Mouse (Mus musculus): ENCODE measurements around the gene Capn15. TPM values are rescaled to one million over a fixed set of nuclear protein-coding genes. Genes with fewer than 3 reads are reported as not detected.
A peak's percentile ranks its signal among the peaks of the same experiment; 100 is the strongest.

The Capn15 gene
- polyA plus RNA-seq, 1 experiment from 2014 or later, result 21.1 TPM

GRCm38 (mm10) chr17:25984066-25984465, 1.5 kb downstream of the Capn15 start:
- ATAC-seq (ENCODE audit: low FRiP score, low TSS enrichment), result no peak

DNA sequence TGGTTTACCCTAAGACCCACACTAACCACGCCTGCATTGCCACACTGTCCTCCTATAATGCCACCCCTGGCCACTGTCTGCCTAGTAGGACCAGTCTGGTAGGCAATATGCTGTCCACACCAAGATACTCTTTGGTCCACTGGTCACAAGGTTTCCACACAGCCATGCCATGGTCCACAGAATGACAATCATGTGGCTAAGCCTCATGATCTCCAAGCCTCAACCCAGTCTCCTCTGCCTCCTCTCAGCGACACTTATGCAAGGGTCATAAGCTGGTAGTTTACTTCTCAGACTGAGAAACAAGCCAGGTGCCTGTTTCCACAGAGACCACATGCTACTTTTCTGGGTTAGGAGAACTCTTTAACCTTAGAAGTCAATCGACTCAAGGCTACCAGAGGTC, 2.7 kb downstream of the Capn15 start:
- DNase-seq (no peak), ATAC-seq (ENCODE audit: low FRiP score, low TSS enrichment) (no peak)
- Histone ChIP-seq H3K4me3 (replicated peaks; ENCODE audit: low read depth, low read length) (no peak overlapping the region), H3K36me3 (ENCODE audit: control insufficient read depth, insufficient read depth, low read length) (peaks cover 2% of the 10 kb centered on the region; the same call in 1 of the 2 replicates), H3K9me3 (ENCODE audit: control insufficient read depth, low read length) (no peaks in the 10 kb centered on the region), H3K27me3 (ENCODE audit: control insufficient read depth, insufficient read depth, low read length) (no peaks in the 10 kb centered on the region), H3K4me2 (ENCODE audit: low read length) (no peak overlapping the region), H3K9ac (replicated peaks; ENCODE audit: low read length) (no peak overlapping the region), H3K4me1 (ENCODE audit: control insufficient read depth, insufficient read depth, low read length) (peaks cover 15% of the 10 kb centered on the region), H3K27ac (replicated peaks; ENCODE audit: low read depth, low read length) (no peak overlapping the region)
- WGBS, result 97% methylated on average over 3 of the region's 3 CpGs

More at GRCm38 (mm10) chr17:25984066-25984465, 1.5 kb downstream of the Capn15 start:
- Histone ChIP-seq H3K9ac (replicated peaks; ENCODE audit: low read length) (peak overlapping the region; percentile 92; the same call in 1 of the 2 replicates), H3K36me3 (ENCODE audit: control insufficient read depth, insufficient read depth, low read length) (peaks cover 9% of the 10 kb centered on the region; the same call in 1 of the 2 replicates), H3K4me2 (ENCODE audit: low read length) (peak overlapping the region; percentile 84), H3K4me1 (ENCODE audit: control insufficient read depth, insufficient read depth, low read length) (peaks cover 15% of the 10 kb centered on the region), H3K9me3 (ENCODE audit: control insufficient read depth, low read length) (no peaks in the 10 kb centered on the region), H3K4me3 (replicated peaks; ENCODE audit: low read depth, low read length) (peak overlapping the region; percentile 87), H3K27ac (replicated peaks; ENCODE audit: low read depth, low read length) (no peak overlapping the region), H3K27me3 (ENCODE audit: control insufficient read depth, insufficient read depth, low read length) (no peaks in the 10 kb centered on the region)
- 98% methylated on average over 1 of the region's 1 CpGs for WGBS
- DNase-seq, result no peak

GRCm38 (mm10) chr17:25980854-25981253, 4.7 kb downstream of the Capn15 start:
- ATAC-seq (ENCODE audit: low FRiP score, low TSS enrichment), result no peak
- H3K4me1 ChIP-seq (ENCODE audit: control insufficient read depth, insufficient read depth, low read length), result peaks cover 15% of the 10 kb centered on the region
- no peaks in the 10 kb centered on the region for H3K27me3 ChIP-seq (ENCODE audit: control insufficient read depth, insufficient read depth, low read length)
- no peak overlapping the region for H3K9ac ChIP-seq (replicated peaks; ENCODE audit: low read length)
- no peaks in the 10 kb centered on the region for H3K36me3 ChIP-seq (ENCODE audit: control insufficient read depth, insufficient read depth, low read length)
- H3K27ac ChIP-seq (replicated peaks; ENCODE audit: low read depth, low read length), result no peak overlapping the region
- no peaks in the 10 kb centered on the region for H3K9me3 ChIP-seq (ENCODE audit: control insufficient read depth, low read length)
- WGBS, result 95% methylated on average over 5 of the region's 5 CpGs
- H3K4me2 ChIP-seq (ENCODE audit: low read length), result no peak overlapping the region
- no peak overlapping the region for H3K4me3 ChIP-seq (replicated peaks; ENCODE audit: low read depth, low read length)
- DNase-seq, result no peak

DNA sequence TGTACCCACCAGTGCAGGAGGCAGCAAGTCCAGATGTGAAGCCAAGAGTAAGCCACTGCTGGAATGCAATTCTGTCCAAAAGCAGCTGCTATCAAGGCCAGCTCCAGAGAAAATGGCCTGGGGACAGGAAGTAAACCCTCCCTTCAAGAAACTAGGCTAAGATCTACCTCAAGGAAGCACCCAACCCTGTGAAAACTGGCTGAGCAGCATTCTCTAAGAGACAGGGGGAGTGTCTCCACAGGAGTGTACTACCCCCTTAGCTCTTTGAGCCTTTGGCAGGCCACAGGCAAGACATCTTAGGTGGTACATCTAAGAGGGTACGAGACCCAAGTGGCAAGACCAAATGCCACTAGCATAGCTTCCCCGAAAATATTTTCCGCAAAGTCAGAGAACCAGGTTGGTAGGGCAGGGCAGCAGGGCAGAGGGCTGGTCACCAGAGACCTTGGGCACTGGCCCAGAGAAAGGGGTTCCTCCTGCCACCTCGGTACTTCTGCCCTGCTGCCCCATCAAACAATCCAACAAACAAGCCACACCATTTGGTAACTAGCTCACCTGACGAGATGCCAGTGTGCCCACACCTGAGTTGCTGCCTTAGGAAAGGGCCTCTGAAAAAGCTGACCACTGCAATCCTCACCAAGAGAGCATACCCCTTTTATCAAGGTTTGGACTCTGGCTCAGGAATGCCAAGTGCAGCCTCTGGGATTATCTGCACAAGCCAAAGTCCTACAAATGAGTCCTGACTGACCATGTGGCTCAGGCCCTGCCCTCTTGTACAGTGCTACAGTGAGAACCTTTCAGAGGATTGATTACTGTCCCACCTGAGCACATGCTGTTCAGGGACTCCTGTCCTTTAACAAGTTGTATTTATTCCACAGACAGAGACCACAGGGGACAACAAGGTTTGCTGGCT, 5.5 kb downstream of the Capn15 start:
- H3K4me3 ChIP-seq (replicated peaks; ENCODE audit: low read depth, low read length), result no peak overlapping the region
- ATAC-seq (ENCODE audit: low FRiP score, low TSS enrichment), result no peak
- H3K4me1 ChIP-seq (ENCODE audit: control insufficient read depth, insufficient read depth, low read length), result peaks cover 15% of the 10 kb centered on the region
- no peak for DNase-seq
- no peak overlapping the region for H3K4me2 ChIP-seq (ENCODE audit: low read length)
- WGBS, result 96% methylated on average over 5 of the region's 5 CpGs
- no peaks in the 10 kb centered on the region for H3K36me3 ChIP-seq (ENCODE audit: control insufficient read depth, insufficient read depth, low read length)
- H3K27me3 ChIP-seq (ENCODE audit: control insufficient read depth, insufficient read depth, low read length), result no peaks in the 10 kb centered on the region
- H3K9ac ChIP-seq (replicated peaks; ENCODE audit: low read length), result no peak overlapping the region
- H3K9me3 ChIP-seq (ENCODE audit: control insufficient read depth, low read length), result no peaks in the 10 kb centered on the region
- H3K27ac ChIP-seq (replicated peaks; ENCODE audit: low read depth, low read length), result no peak overlapping the region

DNA sequence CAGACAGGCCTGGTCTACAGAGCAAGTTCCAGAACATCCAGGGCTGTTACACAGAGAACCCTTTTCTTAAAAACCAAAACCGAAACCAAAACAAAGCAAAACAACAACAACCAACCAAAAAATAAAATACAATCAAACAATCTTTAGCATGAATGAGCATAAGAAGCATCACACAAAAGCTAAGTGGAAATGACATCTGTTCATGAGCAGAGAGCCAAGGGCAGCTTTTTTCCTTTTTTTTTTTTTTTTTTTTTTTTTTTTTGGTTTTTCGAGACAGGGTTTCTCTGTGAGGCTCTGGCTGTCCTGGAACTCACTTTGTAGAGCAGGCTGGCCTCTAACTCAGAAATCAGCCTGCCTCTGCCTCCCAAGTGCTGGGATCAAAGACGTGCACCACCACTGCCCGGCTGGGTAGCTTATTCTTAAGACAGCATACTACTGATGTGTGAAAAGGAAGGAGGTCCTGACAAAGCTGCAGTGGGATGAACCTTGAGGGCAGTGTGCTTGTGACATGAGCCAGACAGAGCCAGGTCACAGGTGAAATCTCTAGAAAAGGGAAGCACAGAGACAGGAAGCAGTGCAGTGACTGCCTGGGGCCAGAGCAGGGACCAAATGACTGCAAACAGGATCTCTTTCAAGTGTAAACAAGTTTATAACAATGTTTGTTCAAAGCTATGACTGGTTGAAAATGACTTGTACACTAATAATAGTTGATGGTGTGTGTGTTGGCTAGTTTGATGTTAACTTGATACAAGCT, 14.5 kb downstream of the Capn15 start:
- Histone ChIP-seq H3K4me1 (ENCODE audit: control insufficient read depth, insufficient read depth, low read length) (no peaks in the 10 kb centered on the region), H3K9ac (replicated peaks; ENCODE audit: low read length) (no peak overlapping the region)
- ATAC-seq (ENCODE audit: low FRiP score, low TSS enrichment), result no peak

GRCm38 (mm10) chr17:25970448-25970847, 15.1 kb downstream of the Capn15 start:
- H3K27me3 ChIP-seq (ENCODE audit: control insufficient read depth, insufficient read depth, low read length), result no peaks in the 10 kb centered on the region
- no peak overlapping the region for H3K27ac ChIP-seq (replicated peaks; ENCODE audit: low read depth, low read length)
- no peak for ATAC-seq (ENCODE audit: low FRiP score, low TSS enrichment)
- H3K36me3 ChIP-seq (ENCODE audit: control insufficient read depth, insufficient read depth, low read length), result peaks cover 9% of the 10 kb centered on the region; the same call in 1 of the 2 replicates
- H3K9me3 ChIP-seq (ENCODE audit: control insufficient read depth, low read length), result no peaks in the 10 kb centered on the region
- 88% methylated on average over 9 of the region's 9 CpGs for WGBS
- H3K4me3 ChIP-seq (replicated peaks; ENCODE audit: low read depth, low read length), result no peak overlapping the region
- no peak overlapping the region for H3K4me2 ChIP-seq (ENCODE audit: low read length)
- H3K9ac ChIP-seq (replicated peaks; ENCODE audit: low read length), result no peak overlapping the region
- DNase-seq, result no peak
- H3K4me1 ChIP-seq (ENCODE audit: control insufficient read depth, insufficient read depth, low read length), result no peaks in the 10 kb centered on the region

More for the DNA sequence above, 14.5 kb downstream of the Capn15 start:
- 82% methylated on average over 4 of the region's 4 CpGs for WGBS
- peaks cover 9% of the 10 kb centered on the region; the same call in 1 of the 2 replicates for H3K36me3 ChIP-seq (ENCODE audit: control insufficient read depth, insufficient read depth, low read length)
- no peak overlapping the region for H3K4me3 ChIP-seq (replicated peaks; ENCODE audit: low read depth, low read length)
- no peak overlapping the region for H3K27ac ChIP-seq (replicated peaks; ENCODE audit: low read depth, low read length)
- no peak for DNase-seq
- H3K4me2 ChIP-seq (ENCODE audit: low read length), result no peak overlapping the region
- H3K27me3 ChIP-seq (ENCODE audit: control insufficient read depth, insufficient read depth, low read length), result no peaks in the 10 kb centered on the region
- H3K9me3 ChIP-seq (ENCODE audit: control insufficient read depth, low read length), result no peaks in the 10 kb centered on the region

DNA sequence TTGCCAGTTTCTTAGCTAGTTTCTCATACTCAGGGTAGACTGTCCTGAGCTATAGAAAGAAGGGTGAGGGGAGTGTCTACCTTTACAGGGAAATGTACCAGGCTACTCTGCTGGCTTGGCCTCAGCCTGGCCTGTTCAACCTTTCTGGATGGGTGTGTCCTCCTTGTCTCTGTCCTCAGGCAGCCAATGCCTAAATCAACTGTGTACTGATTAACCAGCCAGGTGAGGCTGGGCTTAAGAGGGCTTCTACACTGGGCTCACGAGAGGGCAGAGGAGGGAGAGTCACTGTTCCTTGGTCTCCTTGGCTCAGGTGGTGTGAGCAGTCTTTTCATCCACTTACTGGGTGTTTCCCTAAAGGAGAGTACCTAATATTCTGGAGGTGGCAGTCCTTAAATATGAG, 17.4 kb downstream of the Capn15 start:
- H3K4me2 ChIP-seq (ENCODE audit: low read length), result no peak overlapping the region
- no peaks in the 10 kb centered on the region for H3K27me3 ChIP-seq (ENCODE audit: control insufficient read depth, insufficient read depth, low read length)
- H3K27ac ChIP-seq (replicated peaks; ENCODE audit: low read depth, low read length), result no peak overlapping the region
- H3K4me1 ChIP-seq (ENCODE audit: control insufficient read depth, insufficient read depth, low read length), result no peaks in the 10 kb centered on the region
- peaks cover 29% of the 10 kb centered on the region for H3K36me3 ChIP-seq (ENCODE audit: control insufficient read depth, insufficient read depth, low read length)
- no peak overlapping the region for H3K4me3 ChIP-seq (replicated peaks; ENCODE audit: low read depth, low read length)
- no peak for ATAC-seq (ENCODE audit: low FRiP score, low TSS enrichment)
- H3K9me3 ChIP-seq (ENCODE audit: control insufficient read depth, low read length), result no peaks in the 10 kb centered on the region
- H3K9ac ChIP-seq (replicated peaks; ENCODE audit: low read length), result no peak overlapping the region
- WGBS, result 96% methylated on average over 1 of the region's 1 CpGs
- no peak for DNase-seq

GRCm38 (mm10) chr17:25967652-25968051, 17.9 kb downstream of the Capn15 start:
- DNase-seq (no peak), ATAC-seq (ENCODE audit: low FRiP score, low TSS enrichment) (no peak)
- Histone ChIP-seq H3K4me2 (ENCODE audit: low read length) (no peak overlapping the region), H3K4me1 (ENCODE audit: control insufficient read depth, insufficient read depth, low read length) (no peaks in the 10 kb centered on the region), H3K4me3 (replicated peaks; ENCODE audit: low read depth, low read length) (no peak overlapping the region), H3K27me3 (ENCODE audit: control insufficient read depth, insufficient read depth, low read length) (no peaks in the 10 kb centered on the region), H3K27ac (replicated peaks; ENCODE audit: low read depth, low read length) (no peak overlapping the region), H3K36me3 (ENCODE audit: control insufficient read depth, insufficient read depth, low read length) (peaks cover 32% of the 10 kb centered on the region), H3K9me3 (ENCODE audit: control insufficient read depth, low read length) (no peaks in the 10 kb centered on the region), H3K9ac (replicated peaks; ENCODE audit: low read length) (no peak overlapping the region)
- WGBS, result 83% methylated on average over 3 of the region's 3 CpGs
